Comparison of ENCODE assay signal across 8 mouse cellular contexts in genomic region chr11:79666544-79666943, GRCm38 (mm10).
A peak's percentile ranks its signal among the peaks of the same experiment; 100 is the strongest.
DNase-seq lines count a peak whose midpoint lies in the region.

No protein-coding gene starts in this region.

- DNase-seq in gastrocnemius, adult 18-20 months (ENCODE audit: low spot score), result peak; percentile 53
- no peak for DNase-seq in gastrocnemius, postnatal 10 days
- peak; percentile 55 for DNase-seq in ovary, postnatal 36 days (ENCODE audit: low spot score)
- DNase-seq in ovary, postnatal 14 days (ENCODE audit: low spot score), result no peak
- DNase-seq in gonadal fat pad, adult 2 months (ENCODE audit: low read depth), result peak; percentile 85
- peak; percentile 71 for DNase-seq in testis, postnatal 14 days (ENCODE audit: low spot score)
- no peak for DNase-seq in lung, postnatal 4 days
- no peak for DNase-seq in left cerebral cortex, adult 18-20 months (ENCODE audit: low spot score in 2 of 2)

Comparison
In these comparisons a context has a peak if more than half of its experiments do, and no peak if none do; other contexts are left out.
1. DNase-seq: peak in gastrocnemius, adult 18-20 months (single experiment), ovary, postnatal 36 days (single experiment), gonadal fat pad, adult 2 months (single experiment) and testis, postnatal 14 days (single experiment); none in gastrocnemius, postnatal 10 days (single experiment), ovary, postnatal 14 days (single experiment), lung, postnatal 4 days (0 of 2) and left cerebral cortex, adult 18-20 months (0 of 2).